Mouse (Mus musculus): ENCODE results near the gene Ldlrad3.

- no peak for TF ChIP-seq ZNF384 (IDR thresholded peaks at IDR 0.05; ENCODE audit: low read depth, low read length)
- no peak for TF ChIP-seq GATA1 (IDR thresholded peaks at IDR 0.05; ENCODE audit: low read depth, low read length)
- TF ChIP-seq ZKSCAN1 (IDR thresholded peaks at IDR 0.05; ENCODE audit: low read depth, low read length): no peak
- TF ChIP-seq CTCF (IDR thresholded peaks at IDR 0.05 in 2 of 3, conservative IDR thresholded peaks at IDR 0.05 in 1 of 3; ENCODE audit: control insufficient read depth in 1 of 3, insufficient read depth in 1 of 3, low read depth in 2 of 3, low read length in 3 of 3, poor library complexity in 1 of 3, severe bottlenecking in 1 of 3): no peak
- TF ChIP-seq TBP (IDR thresholded peaks at IDR 0.05; ENCODE audit: low read depth, low read length): no peak
- TF ChIP-seq CHD2 (IDR thresholded peaks at IDR 0.05; ENCODE audit: low read length): no peak
- TF ChIP-seq TAL1 (IDR thresholded peaks at IDR 0.05; ENCODE audit: low read length): no peak
- TF ChIP-seq GABPA (IDR thresholded peaks at IDR 0.05; ENCODE audit: low read depth, low read length): no peak
- no peak for TF ChIP-seq EP300 (IDR thresholded peaks at IDR 0.05; ENCODE audit: low read depth in 1 of 2, low read length in 2 of 2)
- TF ChIP-seq POLR2A (IDR thresholded peaks at IDR 0.05; ENCODE audit: control insufficient read depth in 1 of 2, insufficient read depth in 1 of 2, low read depth in 1 of 2, low read length in 2 of 2, poor library complexity in 1 of 2): no peak
- no peak for TF ChIP-seq POLR2AphosphoS5 (IDR thresholded peaks at IDR 0.05; ENCODE audit: borderline replicate concordance, low read depth, low read length)
- TF ChIP-seq BHLHE40 (IDR thresholded peaks at IDR 0.05; ENCODE audit: borderline replicate concordance, low read depth, low read length): no peak
- TF ChIP-seq MXI1 (IDR thresholded peaks at IDR 0.05; ENCODE audit: low read depth, low read length): no peak
These were observed 58.3 kb downstream of the Ldlrad3 start for GRCm38 (mm10) chr2:102127791-102128387.
